Mouse (Mus musculus) thymus, postnatal 4 days (tissue): ENCODE results near the gene Mink1.
"Not testable (repeated sequence)": the region's sequence is repeated elsewhere in the genome, so short reads cannot be mapped to it uniquely, and the experiment has no call there.

Experiments used
- DNase-seq: peaks from one replicate; pipeline ENCODE4 v3.0.0; 2021

Gene Mink1

DNA sequence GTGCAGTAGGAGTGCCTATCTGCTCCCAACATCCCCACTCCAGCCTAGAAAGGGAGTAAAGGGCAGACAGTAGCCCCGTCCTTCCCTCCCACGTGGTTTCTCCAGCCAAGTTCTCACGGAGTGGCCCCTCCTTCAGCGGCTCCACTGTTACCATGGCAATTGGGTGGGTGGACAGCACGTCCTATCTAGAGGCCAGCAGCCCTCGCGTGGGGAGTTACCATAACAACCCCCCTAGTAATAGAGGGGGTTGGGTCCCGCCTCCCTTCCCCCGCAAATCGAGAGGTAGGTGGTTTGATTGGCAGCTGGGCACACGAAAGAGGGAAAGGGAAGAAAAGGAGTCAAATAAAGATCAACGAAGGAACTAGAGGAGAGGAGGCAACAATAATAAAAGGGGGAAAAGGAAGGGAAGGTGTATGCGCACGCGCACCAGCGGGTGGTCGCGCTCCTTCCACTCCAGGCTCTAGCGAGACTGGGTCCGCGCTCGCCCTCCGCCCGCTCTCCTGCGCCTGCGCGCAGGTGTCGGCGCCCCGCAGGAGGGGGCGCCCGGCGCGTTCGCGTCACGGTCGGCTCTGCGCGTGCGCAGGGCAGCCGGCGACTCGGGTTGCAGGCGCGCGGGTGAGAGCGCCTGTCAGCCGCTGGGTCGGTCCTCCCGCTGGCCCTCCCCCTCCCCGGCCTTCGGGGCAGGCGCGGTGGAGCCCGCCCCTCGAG, at the start of gene Mink1:
Gene Mink1 (plus strand): TSS at position 595 of the 708 bp plus-strand sequence.
- DNase-seq: peak; percentile 95

- DNase-seq: no peak
Observed at GRCm38 (mm10) chr11:70513520-70513919, 49.2 kb upstream of the Mink1 start.

DNA sequence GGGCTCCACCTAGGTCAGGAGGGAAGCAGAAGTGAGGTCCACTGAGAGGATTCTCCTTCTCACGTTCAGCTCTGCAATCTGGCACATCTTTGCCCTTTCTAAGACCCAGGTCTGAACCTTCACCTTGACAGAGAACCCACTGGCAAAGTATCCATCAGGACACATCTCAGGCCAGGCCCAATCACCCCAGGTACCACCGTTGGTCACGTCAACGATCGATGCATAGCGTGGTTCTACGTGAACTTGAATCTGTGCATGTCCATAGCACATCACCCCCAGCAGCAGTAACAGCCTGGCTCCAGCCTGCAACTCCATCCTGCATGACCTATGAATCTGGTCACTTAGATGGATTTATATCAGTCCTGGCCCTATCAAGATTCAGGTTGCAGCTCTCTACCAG, 48.4 kb upstream of the Mink1 start, which contains the start of gene Vmo1:
Gene Vmo1 (minus strand): TSS at position 329 of the 400 bp plus-strand sequence.
- no peak for DNase-seq

GRCm38 (mm10) chr11:70516352-70516751, 46.3 kb upstream of the Mink1 start:
- no peak for DNase-seq

GRCm38 (mm10) chr11:70518436-70518835, 44.2 kb upstream of the Mink1 start:
- DNase-seq: no peak

DNA sequence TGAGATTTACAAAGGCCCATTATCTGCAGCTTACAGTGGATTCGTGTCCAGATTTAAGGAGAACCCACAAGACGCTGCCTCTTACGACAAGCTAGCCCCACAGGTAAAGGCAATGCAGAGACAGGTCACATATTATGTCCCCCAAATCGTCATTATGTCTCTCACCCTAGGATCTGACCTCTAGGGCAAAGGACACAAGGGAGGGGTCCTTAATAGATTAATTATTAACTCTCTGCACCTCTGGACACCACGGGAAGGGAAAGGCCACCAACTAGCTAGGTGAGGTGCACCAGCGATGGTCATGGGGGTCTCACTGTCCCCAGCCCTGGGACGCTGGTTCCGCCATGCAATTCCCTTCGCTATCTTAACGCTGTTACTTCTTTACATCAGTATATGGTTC, 43.8 kb upstream of the Mink1 start, which contains the start of gene Gltpd2:
Gene Gltpd2 (plus strand): TSS at position 274 of the 400 bp plus-strand sequence.
- DNase-seq: no peak

DNA sequence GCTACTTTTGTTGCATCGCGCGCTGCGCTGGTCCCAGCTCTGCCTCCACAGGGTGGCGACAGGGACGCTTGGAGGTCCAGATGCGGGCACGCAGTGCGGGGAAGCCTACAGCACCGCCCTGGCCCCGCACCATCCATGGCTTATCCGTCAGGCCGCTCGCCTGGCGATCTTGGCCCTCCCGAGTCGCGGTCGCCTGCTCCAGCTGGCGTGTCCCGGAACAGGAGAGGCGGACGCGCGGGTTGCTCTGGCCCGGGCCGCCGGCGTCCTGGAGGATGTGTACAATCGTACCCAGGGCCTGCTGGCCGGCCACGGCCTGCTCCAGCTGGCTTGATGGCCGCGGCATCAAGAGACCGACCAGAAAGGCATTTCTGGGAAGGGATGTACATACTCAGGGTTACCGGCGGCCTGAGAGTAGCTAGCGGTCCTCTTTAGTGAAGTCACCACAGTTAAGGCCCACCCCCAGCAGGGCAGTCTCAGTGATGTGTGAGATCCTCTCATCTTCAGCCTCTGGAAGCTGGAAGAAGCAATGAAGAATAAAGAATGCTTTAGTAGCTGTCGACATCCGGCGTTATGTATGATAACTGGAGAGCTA, 42.4 kb upstream of the Mink1 start:
- no peak for DNase-seq

DNA sequence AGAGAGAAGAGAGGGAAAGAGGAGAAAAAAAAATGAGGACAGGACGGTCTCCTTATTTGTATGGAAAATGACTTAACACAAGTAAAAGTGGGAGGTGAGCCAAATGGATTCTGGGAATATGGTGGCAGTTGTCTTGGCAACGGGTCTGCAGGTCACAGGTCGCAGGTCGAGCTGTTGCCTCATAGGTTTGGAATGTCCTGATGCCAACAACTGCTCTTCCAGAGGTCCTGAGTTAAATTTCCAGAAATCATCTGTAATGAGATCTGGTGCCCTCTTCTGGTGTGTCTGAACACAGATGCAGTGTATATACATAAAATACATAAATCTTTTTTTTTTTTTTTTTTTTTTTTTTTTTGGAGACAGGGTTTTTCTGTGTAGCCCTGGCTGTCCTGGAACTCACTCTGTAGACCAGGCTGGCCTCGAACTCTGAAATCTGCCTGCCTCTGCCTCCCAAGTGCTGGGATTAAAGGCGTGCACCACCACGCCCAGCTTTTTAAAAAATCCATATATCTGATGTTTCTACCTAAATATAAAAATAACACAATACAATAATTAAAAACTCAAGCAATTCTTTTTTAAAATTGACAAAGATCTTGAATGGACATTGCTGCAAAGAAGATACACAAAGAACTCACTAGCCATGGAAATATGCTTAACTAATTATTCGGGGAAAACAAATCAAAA, 39.2 kb upstream of the Mink1 start:
- DNase-seq: not testable (repeated sequence)

GRCm38 (mm10) chr11:70524782-70525181, 37.9 kb upstream of the Mink1 start:
- DNase-seq: no peak

DNA sequence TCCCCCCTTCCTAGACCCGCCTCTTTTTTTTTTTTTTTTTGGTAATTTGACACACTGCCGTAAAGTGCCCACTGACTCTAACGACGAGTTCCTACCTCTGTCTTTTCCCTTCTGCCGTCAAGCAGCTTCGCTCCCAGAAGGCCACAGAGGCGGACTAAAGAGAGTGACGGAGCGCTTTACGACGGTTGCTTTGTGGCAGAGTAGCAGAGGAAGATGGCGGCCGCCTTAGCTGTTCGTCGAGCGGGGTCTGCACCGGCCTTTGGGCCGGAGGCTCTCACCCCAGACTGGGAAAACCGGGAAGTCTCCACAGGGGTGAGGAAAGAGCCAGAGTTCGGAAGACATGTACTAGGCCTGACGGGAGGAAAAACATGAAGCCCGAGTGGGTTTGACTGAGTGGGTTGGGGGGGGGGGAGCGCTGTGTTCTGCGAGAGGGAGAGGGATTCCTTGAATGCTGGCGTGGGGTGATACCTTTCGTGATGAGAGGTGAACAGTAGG, 37.5 kb upstream of the Mink1 start, which contains the start of gene Psmb6:
Gene Psmb6 (plus strand): TSS at position 184 of the 495 bp plus-strand sequence.
- peak; percentile 86 for DNase-seq

- DNase-seq: no peak
Observed at GRCm38 (mm10) chr11:70525726-70526125, 37.0 kb upstream of the Mink1 start.

- no peak for DNase-seq
Observed at GRCm38 (mm10) chr11:70526211-70526610, 36.5 kb upstream of the Mink1 start.

- DNase-seq: no peak
Observed at GRCm38 (mm10) chr11:70528610-70529009, 34.1 kb upstream of the Mink1 start.

DNA sequence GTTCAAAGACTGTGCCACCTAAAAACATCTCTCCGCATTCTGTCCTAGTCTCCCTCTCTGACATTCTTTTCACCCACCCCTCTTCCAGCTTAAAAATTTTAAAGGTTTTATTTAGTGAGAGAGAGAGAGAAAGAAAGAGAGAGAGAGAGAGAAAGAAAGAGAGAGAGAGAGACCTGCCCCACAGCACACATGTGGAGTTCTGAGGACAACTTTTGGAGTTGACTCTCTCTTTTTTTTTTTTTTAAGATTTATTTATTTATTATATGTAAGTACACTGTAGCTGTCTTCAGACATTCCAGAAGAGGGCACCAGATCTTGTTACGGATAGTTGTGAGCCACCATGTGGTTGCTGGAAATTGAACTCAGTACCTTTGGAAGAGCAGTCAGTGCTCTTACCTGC, 31.6 kb upstream of the Mink1 start:
- not testable (repeated sequence) for DNase-seq

- DNase-seq: no peak
Observed at GRCm38 (mm10) chr11:70532839-70533238, 29.8 kb upstream of the Mink1 start, which contains the start of gene Gm40193. Gm40193 (minus strand) TSS chr11:70532939.

DNA sequence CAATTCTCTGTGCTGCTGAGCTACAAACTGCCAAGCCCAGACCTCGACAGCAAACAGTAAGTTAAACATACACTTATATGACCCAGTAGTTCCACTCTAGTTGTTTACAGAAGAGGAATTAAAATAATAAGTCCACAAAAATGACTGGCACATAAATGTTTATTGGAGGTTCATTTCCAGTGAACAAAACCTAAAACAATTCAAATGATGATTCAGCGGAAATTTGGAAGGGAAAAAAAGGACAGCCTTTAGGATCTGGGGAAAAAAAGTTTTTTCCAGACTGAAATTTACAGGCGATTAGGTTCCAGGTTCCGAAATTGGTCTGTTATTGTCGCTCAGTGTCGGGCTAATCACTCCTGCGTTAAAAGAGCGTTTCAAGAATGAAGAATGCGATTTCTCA, 23.3 kb upstream of the Mink1 start:
- DNase-seq: no peak

DNA sequence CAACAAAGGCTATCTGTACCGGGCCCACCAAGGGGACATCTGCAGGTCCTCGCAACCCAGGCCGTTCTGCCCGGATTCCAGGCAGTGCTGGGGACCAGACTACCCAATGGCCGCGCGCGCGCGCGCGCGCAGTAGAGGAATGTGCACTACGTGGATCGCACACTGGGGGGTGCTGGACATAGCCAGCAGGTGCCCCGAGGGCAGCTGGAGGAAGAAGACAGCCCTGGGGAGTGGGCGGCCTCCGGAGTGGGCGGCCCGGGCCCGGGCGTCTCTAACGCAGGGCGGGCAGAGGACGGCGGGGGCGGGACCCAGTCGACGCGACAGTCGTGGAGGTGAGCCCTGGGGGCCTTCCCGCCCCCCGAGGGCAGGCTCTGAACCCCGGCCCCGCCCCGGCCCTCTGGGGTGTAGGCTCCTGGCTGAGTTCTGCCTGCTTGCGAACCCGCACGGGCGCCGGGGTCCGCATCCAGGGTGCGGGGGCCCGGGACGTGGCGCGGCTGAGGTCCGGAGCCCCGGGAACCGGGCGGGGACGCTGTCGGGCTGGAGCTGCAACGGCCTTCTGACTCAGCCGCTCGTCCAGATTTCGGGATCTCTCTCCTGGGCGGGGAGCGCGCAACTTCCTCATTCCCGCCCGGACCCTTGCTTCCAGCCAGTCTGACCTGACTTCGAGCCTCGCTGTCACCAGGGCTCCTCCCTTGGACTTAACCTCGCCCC, 22.6 kb upstream of the Mink1 start, which contains the start of gene Pld2:
Gene Pld2 (plus strand): TSS at position 188 of the 711 bp plus-strand sequence.
- peak; percentile 86 for DNase-seq

GRCm38 (mm10) chr11:70540928-70541327, 21.8 kb upstream of the Mink1 start:
- DNase-seq: no peak

DNA sequence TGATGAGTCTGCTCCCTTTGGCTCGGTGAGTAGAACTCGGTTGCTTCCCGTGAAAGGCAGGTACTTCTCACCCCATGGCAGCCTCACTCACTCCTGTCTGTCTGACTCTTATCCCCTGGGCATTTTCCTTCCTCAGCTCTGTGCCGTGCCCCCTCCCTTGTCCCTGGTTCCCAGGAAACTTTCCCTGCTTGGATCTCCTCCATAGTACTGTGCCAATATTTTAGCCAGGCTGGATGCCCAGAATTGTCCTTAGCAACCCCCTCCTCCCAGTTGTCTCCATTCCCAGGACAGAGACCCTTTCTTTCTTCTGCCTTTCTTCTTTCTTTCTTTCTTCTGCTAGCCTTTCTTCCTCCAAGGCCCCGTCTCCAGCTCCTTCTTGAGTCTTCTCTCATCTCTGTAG, 21.3 kb upstream of the Mink1 start:
- no peak for DNase-seq

GRCm38 (mm10) chr11:70544496-70544895, 18.2 kb upstream of the Mink1 start:
- DNase-seq: no peak

GRCm38 (mm10) chr11:70551526-70551925, 11.2 kb upstream of the Mink1 start:
- no peak for DNase-seq

GRCm38 (mm10) chr11:70553940-70554339, 8.7 kb upstream of the Mink1 start:
- DNase-seq: no peak

- DNase-seq: peak; percentile 35
Observed at GRCm38 (mm10) chr11:70557545-70557944, 5.1 kb upstream of the Mink1 start.
